Mouse (Mus musculus) 3T3-L1 (cell line): ENCODE measurements at regions not wholly inside any gene's neighbourhood (a gene's known extent, or its start where the extent isn't known, plus 50 kb on each side); places are given as distances from the start of the nearest gene placed in this dataset.

Experiments
- DNase-seq: peaks from one replicate; pipeline ENCODE4 v3.0.0-alpha.2; 2015; ENCODE audit warnings: low read depth, low spot score

- DNase-seq, result no peak
Measured at GRCm38 (mm10) chr13:37468304-37469178, 123.5 kb downstream of the Ly86 start.

GRCm38 (mm10) chr13:37470230-37470907, 125.4 kb downstream of the Ly86 start:
- no peak for DNase-seq

GRCm38 (mm10) chr13:37473359-37473758, 128.4 kb downstream of the Ly86 start:
- no peak for DNase-seq

- no peak for DNase-seq
Measured at GRCm38 (mm10) chr13:37475804-37476203, 130.8 kb downstream of the Ly86 start.

- DNase-seq, result no peak
Measured at GRCm38 (mm10) chr13:37476256-37477053, 131.4 kb downstream of the Ly86 start.

- no peak for DNase-seq
Measured at GRCm38 (mm10) chr13:37477342-37477741, 132.3 kb downstream of the Ly86 start.

GRCm38 (mm10) chr13:37477749-37478548, 132.9 kb downstream of the Ly86 start:
- no peak for DNase-seq

GRCm38 (mm10) chr13:37479182-37479691, 134.2 kb downstream of the Ly86 start:
- no peak for DNase-seq

GRCm38 (mm10) chr13:37481514-37481913, 136.5 kb downstream of the Ly86 start:
- no peak for DNase-seq

- DNase-seq, result no peak
Measured at GRCm38 (mm10) chr13:37482038-37482437, 137.0 kb downstream of the Ly86 start.

GRCm38 (mm10) chr13:37482589-37482988, 137.6 kb downstream of the Ly86 start:
- peak; percentile 25 for DNase-seq

- no peak for DNase-seq
Measured at GRCm38 (mm10) chr13:37483010-37483855, 138.2 kb downstream of the Ly86 start.

GRCm38 (mm10) chr13:37484631-37485030, 139.6 kb downstream of the Ly86 start:
- DNase-seq, result no peak

- peak; percentile 71 for DNase-seq
Measured at GRCm38 (mm10) chr13:37492115-37493001, 147.3 kb downstream of the Ly86 start.

GRCm38 (mm10) chr13:37493331-37493730, 148.3 kb downstream of the Ly86 start:
- DNase-seq, result no peak

GRCm38 (mm10) chr13:37495272-37495932, 150.4 kb downstream of the Ly86 start:
- no peak for DNase-seq

- no peak for DNase-seq
Measured at GRCm38 (mm10) chr13:37497986-37498385, 153.0 kb downstream of the Ly86 start.

GRCm38 (mm10) chr13:37500668-37501286, 155.8 kb downstream of the Ly86 start:
- DNase-seq, result no peak
